Comparison of ENCODE assay signal across 8 mouse cellular contexts in the genomic region with DNA sequence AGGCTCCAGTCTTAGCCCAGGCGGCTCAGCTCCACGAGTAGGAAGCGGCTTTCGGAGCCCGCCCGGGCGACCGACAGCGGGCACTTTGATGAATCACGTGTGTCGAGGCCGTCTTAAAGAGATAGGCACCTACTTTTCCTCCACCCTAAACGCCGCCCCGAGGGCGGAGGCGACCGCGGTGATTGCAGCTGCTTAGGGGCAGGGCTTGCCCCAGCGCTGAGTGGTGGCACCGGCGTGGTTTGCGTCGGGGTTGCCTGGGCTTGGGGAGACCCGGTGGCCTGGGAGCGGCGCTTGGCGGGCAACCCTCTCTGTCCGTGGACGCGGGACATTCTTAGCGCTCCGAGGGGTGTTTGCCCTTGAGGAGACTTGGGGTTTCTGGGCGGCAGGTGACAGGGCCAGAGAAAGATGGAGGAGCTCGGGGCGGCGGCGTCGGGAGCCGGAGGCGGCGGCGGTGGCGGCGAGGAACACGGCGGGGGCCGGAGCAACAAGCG. TPM values are rescaled to one million over a fixed set of nuclear protein-coding genes. Genes with fewer than 3 reads are reported as not detected.
DNase-seq lines count a peak whose midpoint lies in the region; ATAC-seq and TF ChIP-seq lines count a peak whose summit lies in the region.

A gene (plus strand): TSS at position 172 of the 491 bp plus-strand sequence.

- H3K27me3 ChIP-seq in forebrain, embryonic 11.5 days (ENCODE audit: control insufficient read depth, insufficient read depth, low read length): no peaks in the 10 kb centered on the region
- H3K27me3 ChIP-seq in heart, embryonic 16.5 days (ENCODE audit: control insufficient read depth, insufficient read depth, low read length): no peaks in the 10 kb centered on the region
- H3K27me3 ChIP-seq in liver, embryonic 14.5 days (ENCODE audit: control insufficient read depth, insufficient read depth, low read length): no peaks in the 10 kb centered on the region
- H3K27me3 ChIP-seq in stomach, embryonic 15.5 days (replicated peaks): no peaks in the 10 kb centered on the region

- H3K36me3 ChIP-seq in forebrain, embryonic 11.5 days (ENCODE audit: control insufficient read depth, insufficient read depth, low read length): no peaks in the 10 kb centered on the region
- H3K36me3 ChIP-seq in heart, embryonic 16.5 days (ENCODE audit: control insufficient read depth, insufficient read depth): no peaks in the 10 kb centered on the region
- no peaks in the 10 kb centered on the region for H3K36me3 ChIP-seq in liver, embryonic 14.5 days (replicated peaks; ENCODE audit: control insufficient read depth, insufficient read depth, low read depth)
- no peaks in the 10 kb centered on the region for H3K36me3 ChIP-seq in stomach, embryonic 15.5 days

- TF ChIP-seq EP300 in liver, embryonic 14.5 days (IDR thresholded peaks at IDR 0.05; ENCODE audit: low read depth): no peak

- peak within 1 kb of the TSS; percentile 48 for H3K4me3 ChIP-seq in forebrain, embryonic 11.5 days (ENCODE audit: low read depth, low read length)
- H3K4me3 ChIP-seq in heart, embryonic 16.5 days (ENCODE audit: low read length): peak within 1 kb of the TSS; percentile 72
- H3K4me3 ChIP-seq in liver, embryonic 14.5 days (ENCODE audit: insufficient read depth in 1 of 2, low read depth in 2 of 2, low read length in 2 of 2): peak within 1 kb of the TSS; percentile 50 to 64
- H3K4me3 ChIP-seq in stomach, embryonic 15.5 days (replicated peaks): peak within 1 kb of the TSS; percentile 59

- H3K9ac ChIP-seq in forebrain, embryonic 11.5 days (ENCODE audit: low read length): peak within 1 kb of the TSS; percentile 67
- peak within 1 kb of the TSS; percentile 81 for H3K9ac ChIP-seq in heart, embryonic 16.5 days (ENCODE audit: low read length)
- H3K9ac ChIP-seq in liver, embryonic 14.5 days (replicated peaks): 0 out of 2 replicates have a peak within 1 kb of the TSS, but pooled peaks have one; percentile 13
- H3K9ac ChIP-seq in stomach, embryonic 15.5 days: peak within 1 kb of the TSS; percentile 39

- peak; percentile 93 for DNase-seq in CD4-positive helper T cell, adult 2 months (ENCODE audit: low read depth, low spot score)
- peak; percentile 23 for DNase-seq in c-Kit-positive CD71-positive TER-119-negative erythroid progenitor cells, embryonic 14.5 days (ENCODE audit: low read depth)
- peak; percentile 85 for DNase-seq in forebrain, embryonic 11.5 days (ENCODE audit: low spot score)
- DNase-seq in kidney, postnatal 25 days: peak; percentile 80 to 92
- DNase-seq in liver, embryonic 14.5 days (ENCODE audit: low read depth in 3 of 3, low spot score in 3 of 3): peak; percentile 35 to 44 (median 41)
- peak; percentile 74 for DNase-seq in neural tube, embryonic 10.5 days (ENCODE audit: extremely low spot score, low spot score)

- H3K9me3 ChIP-seq in forebrain, embryonic 11.5 days (ENCODE audit: control insufficient read depth, low read length): no peaks in the 10 kb centered on the region
- H3K9me3 ChIP-seq in heart, embryonic 16.5 days (replicated peaks; ENCODE audit: control insufficient read depth, low read length): no peaks in the 10 kb centered on the region
- H3K9me3 ChIP-seq in liver, embryonic 14.5 days (ENCODE audit: control insufficient read depth, low read length): no peaks in the 10 kb centered on the region
- H3K9me3 ChIP-seq in stomach, embryonic 15.5 days: no peaks in the 10 kb centered on the region

- peak within 1 kb of the TSS; percentile 49 for H3K4me2 ChIP-seq in forebrain, embryonic 11.5 days (ENCODE audit: low read depth, low read length, severe bottlenecking)
- peak within 1 kb of the TSS; percentile 66 for H3K4me2 ChIP-seq in heart, embryonic 16.5 days (ENCODE audit: low read depth, low read length)
- H3K4me2 ChIP-seq in liver, embryonic 14.5 days (ENCODE audit: low read depth): peak within 1 kb of the TSS; percentile 53
- H3K4me2 ChIP-seq in stomach, embryonic 15.5 days: peak within 1 kb of the TSS; percentile 47

- peak; percentile 95 for ATAC-seq in forebrain, embryonic 11.5 days (replicated peaks; ENCODE audit: low FRiP score)
- peak; percentile 96 for ATAC-seq in heart, embryonic 16.5 days (replicated peaks; ENCODE audit: extremely low read depth, insufficient read depth, low FRiP score)
- ATAC-seq in liver, embryonic 14.5 days (ENCODE audit: insufficient read depth): peak; percentile 86
- peak; percentile 98 for ATAC-seq in stomach, embryonic 15.5 days (ENCODE audit: insufficient read depth, low FRiP score, low read depth)

- TF ChIP-seq CTCF in liver, embryonic 14.5 days (IDR thresholded peaks at IDR 0.05; ENCODE audit: low read depth): 0 out of 2 replicates have a peak, but pooled peaks have one; percentile 16

- WGBS in forebrain, embryonic 11.5 days: 23% methylated on average over 46 of the region's 49 CpGs
- WGBS in heart, embryonic 16.5 days: 7% methylated on average over 49 of the region's 49 CpGs
- 16% methylated on average over 42 of the region's 49 CpGs for WGBS in liver, embryonic 14.5 days (ENCODE audit: insufficient replicate concordance)
- 17% methylated on average over 43 of the region's 49 CpGs for WGBS in stomach, embryonic 15.5 days

- no peaks in the 10 kb centered on the region for H3K4me1 ChIP-seq in forebrain, embryonic 11.5 days (replicated peaks; ENCODE audit: control insufficient read depth, insufficient read depth, low read length)
- H3K4me1 ChIP-seq in heart, embryonic 16.5 days (ENCODE audit: control insufficient read depth, insufficient read depth, low read length): no peaks in the 10 kb centered on the region
- H3K4me1 ChIP-seq in liver, embryonic 14.5 days (replicated peaks; ENCODE audit: control insufficient read depth in 2 of 2, insufficient read depth in 2 of 2, low read length in 1 of 2): 0 out of 4 replicates have a peak, but pooled peaks cover 0 to 2% of the 10 kb centered on the region in 2 experiments
- H3K4me1 ChIP-seq in stomach, embryonic 15.5 days: no peaks in the 10 kb centered on the region

- H3K27ac ChIP-seq in forebrain, embryonic 11.5 days (ENCODE audit: low read depth, low read length): no peak within 1 kb of the TSS
- H3K27ac ChIP-seq in heart, embryonic 16.5 days (ENCODE audit: low read length): peak within 1 kb of the TSS; percentile 74
- no peak within 1 kb of the TSS for H3K27ac ChIP-seq in liver, embryonic 14.5 days
- H3K27ac ChIP-seq in stomach, embryonic 15.5 days: peak within 1 kb of the TSS; percentile 71

RNA-seq across cellular contexts. Expression of the gene that starts here (rescaled TPM):
- polyA plus RNA-seq in forebrain, embryonic 11.5 days (2014; fragmentation: Nextera tagmentation; extraction: Ambion mirVana): 4.6 and 5.4 TPM in 2 replicates
- polyA plus RNA-seq in heart, embryonic 16.5 days (2015; fragmentation: Nextera tagmentation; extraction: Ambion mirVana): 5.0 and 5.9 TPM in 2 replicates
- 0.54 and 0.68 TPM in 2 replicates for polyA plus RNA-seq in liver, embryonic 14.5 days (2012; rRNA removed)
- polyA plus RNA-seq in liver, embryonic 14.5 days (2014; fragmentation: Nextera tagmentation; extraction: Ambion mirVana): 0.85 and 0.88 TPM in 2 replicates
- 6.4 and 6.9 TPM in 2 replicates for polyA plus RNA-seq in stomach, embryonic 15.5 days (2015; fragmentation: Nextera tagmentation; extraction: Ambion mirVana)

Comparison
In these comparisons a context has a peak if more than half of its experiments do, and no peak if none do; other contexts are left out.
1. Peak in DNase-seq, ATAC-seq, H3K4me3 ChIP-seq, H3K9ac ChIP-seq and H3K4me2 ChIP-seq in liver, embryonic 14.5 days; RNA of the gene not detected or under 1 TPM.
2. DNase-seq: peak in every context shown above with its lines; median percentile 93 in CD4-positive helper T cell, adult 2 months; 86 in kidney, postnatal 25 days; 85 in forebrain, embryonic 11.5 days; 74 in neural tube, embryonic 10.5 days; 41 in liver, embryonic 14.5 days; 23 in c-Kit-positive CD71-positive TER-119-negative erythroid progenitor cells, embryonic 14.5 days.
3. H3K27ac ChIP-seq: peak in heart, embryonic 16.5 days (single experiment) and stomach, embryonic 15.5 days (single experiment); none in forebrain, embryonic 11.5 days (single experiment) and liver, embryonic 14.5 days (single experiment).
4. H3K9ac ChIP-seq: peak in every context shown above with its lines; median percentile 81 in heart, embryonic 16.5 days; 67 in forebrain, embryonic 11.5 days; 39 in stomach, embryonic 15.5 days; 13 in liver, embryonic 14.5 days.
5. Peak in every context shown above with its lines, with median percentiles within 50 percentile points of each other: ATAC-seq, H3K4me2 ChIP-seq and H3K4me3 ChIP-seq.